9 mouse cellular contexts compared by ENCODE assay signal in genomic region chr2:129066326-129066725, GRCm38 (mm10). TPM values are rescaled to one million over a fixed set of nuclear protein-coding genes. Genes with fewer than 3 reads are reported as not detected.
DNase-seq lines count a peak whose midpoint lies in the region; ATAC-seq lines count a peak whose summit lies in the region.
"Had no signal": no experiment of that assay in that cellular context is flagged by ENCODE, and none has a peak within 500 bp of the region (broad histone marks: within the 10 kb centered on the region; RNA-seq: fewer than 3 reads in every experiment).

No protein-coding gene starts in this region.

- H3K27me3 ChIP-seq in embryonic facial prominence, embryonic 10.5 days (replicated peaks; ENCODE audit: low read depth, poor library complexity, severe bottlenecking): no peaks in the 10 kb centered on the region
- no peaks in the 10 kb centered on the region for H3K27me3 ChIP-seq in intestine, embryonic 16.5 days (replicated peaks; ENCODE audit: control insufficient read depth, insufficient read depth, low read length)
- H3K27me3 ChIP-seq in limb, embryonic 12.5 days: no peaks in the 10 kb centered on the region
- H3K27me3 ChIP-seq in midbrain, embryonic 12.5 days: no peaks in the 10 kb centered on the region

- peak; percentile 80 for ATAC-seq in intestine, embryonic 16.5 days
- peak; percentile 74; the same call in 1 of the 2 replicates for ATAC-seq in limb, embryonic 12.5 days (ENCODE audit: insufficient number of reproducible peaks, insufficient read depth, low FRiP score, low TSS enrichment, low read depth)
- ATAC-seq in midbrain, embryonic 12.5 days (ENCODE audit: low FRiP score, low read depth): peak; percentile 52

- H3K27ac ChIP-seq in embryonic facial prominence, embryonic 10.5 days (replicated peaks): peak overlapping the region; percentile 92
- H3K27ac ChIP-seq in intestine, embryonic 16.5 days (ENCODE audit: low read length): peak overlapping the region; percentile 54
- H3K27ac ChIP-seq in limb, embryonic 12.5 days: peak overlapping the region; percentile 80
- H3K27ac ChIP-seq in midbrain, embryonic 12.5 days (replicated peaks): peak overlapping the region; percentile 72; the same call in 1 of the 2 replicates

- H3K4me1 ChIP-seq in embryonic facial prominence, embryonic 10.5 days: peaks cover 22% of the 10 kb centered on the region
- 0 out of 2 replicates have a peak, but pooled peaks cover 2% of the 10 kb centered on the region for H3K4me1 ChIP-seq in intestine, embryonic 16.5 days (ENCODE audit: control insufficient read depth, insufficient read depth, low read length)
- peaks cover 22% of the 10 kb centered on the region for H3K4me1 ChIP-seq in limb, embryonic 12.5 days (replicated peaks)
- H3K4me1 ChIP-seq in midbrain, embryonic 12.5 days: peaks cover 16% of the 10 kb centered on the region

- peak overlapping the region; percentile 83 for H3K4me2 ChIP-seq in intestine, embryonic 16.5 days (ENCODE audit: low read depth, low read length)
- peak overlapping the region; percentile 73 for H3K4me2 ChIP-seq in limb, embryonic 12.5 days
- peak overlapping the region; percentile 75 for H3K4me2 ChIP-seq in midbrain, embryonic 12.5 days (replicated peaks)

- peak overlapping the region; percentile 92 for H3K4me3 ChIP-seq in embryonic facial prominence, embryonic 10.5 days
- H3K4me3 ChIP-seq in intestine, embryonic 16.5 days (ENCODE audit: low read length): peak overlapping the region; percentile 81
- peak overlapping the region; percentile 84 for H3K4me3 ChIP-seq in limb, embryonic 12.5 days (replicated peaks)
- H3K4me3 ChIP-seq in midbrain, embryonic 12.5 days: peak overlapping the region; percentile 78

- H3K36me3 ChIP-seq in embryonic facial prominence, embryonic 10.5 days (replicated peaks): peaks cover 29% of the 10 kb centered on the region
- no peaks in the 10 kb centered on the region for H3K36me3 ChIP-seq in intestine, embryonic 16.5 days (ENCODE audit: control insufficient read depth, insufficient read depth, low read length)
- H3K36me3 ChIP-seq in limb, embryonic 12.5 days: peaks cover 13% of the 10 kb centered on the region; the same call in 1 of the 2 replicates
- H3K36me3 ChIP-seq in midbrain, embryonic 12.5 days: 0 out of 2 replicates have a peak, but pooled peaks cover 5% of the 10 kb centered on the region
- H3K36me3 ChIP-seq: G1E had no signal

- peak overlapping the region; percentile 79 for H3K9ac ChIP-seq in intestine, embryonic 16.5 days (ENCODE audit: low read depth, low read length)
- peak overlapping the region; percentile 81 for H3K9ac ChIP-seq in limb, embryonic 12.5 days (replicated peaks)
- H3K9ac ChIP-seq in midbrain, embryonic 12.5 days (replicated peaks): peak overlapping the region; percentile 73

- DNase-seq in 3134 (ENCODE audit: extremely low read depth, insufficient read length, low spot score): peak; percentile 76
- DNase-seq in adrenal gland, postnatal 14 days: peak; percentile 80
- peak; percentile 70 for DNase-seq in embryonic facial prominence, embryonic 10.5 days (ENCODE audit: low spot score)
- DNase-seq in heart, adult 11 months: peak; percentile 95
- DNase-seq in spleen, postnatal 36 days (ENCODE audit: low spot score in 2 of 2): peak; percentile 9 to 18

- 1% methylated on average over 20 of the region's 20 CpGs for WGBS in embryonic facial prominence, embryonic 10.5 days
- 0% methylated on average over 20 of the region's 20 CpGs for WGBS in intestine, embryonic 16.5 days
- under 1% methylated on average over 20 of the region's 20 CpGs for WGBS in limb, embryonic 12.5 days
- 1% methylated on average over 20 of the region's 20 CpGs for WGBS in midbrain, embryonic 12.5 days

- no peaks in the 10 kb centered on the region for H3K9me3 ChIP-seq in embryonic facial prominence, embryonic 10.5 days
- H3K9me3 ChIP-seq in intestine, embryonic 16.5 days (ENCODE audit: control insufficient read depth, low read length): no peaks in the 10 kb centered on the region
- no peaks in the 10 kb centered on the region for H3K9me3 ChIP-seq in limb, embryonic 12.5 days
- H3K9me3 ChIP-seq in midbrain, embryonic 12.5 days: no peaks in the 10 kb centered on the region

RNA-seq across cellular contexts. Expression of gene Ttl, which starts 0.6 kb away (rescaled TPM):
- 11.0 and 11.2 TPM in 2 replicates for total RNA-seq in adrenal gland, postnatal 14 days (2021)
- 14.3 and 14.7 TPM in 2 replicates for polyA plus RNA-seq in embryonic facial prominence, embryonic 10.5 days (2016; fragmentation: Nextera tagmentation; extraction: Ambion mirVana)
- polyA plus RNA-seq in intestine, embryonic 16.5 days (2015; fragmentation: Nextera tagmentation; extraction: Ambion mirVana): 8.2 and 9.1 TPM in 2 replicates
- polyA plus RNA-seq in limb, embryonic 12.5 days (2016; fragmentation: Nextera tagmentation; extraction: Ambion mirVana): 18.2 and 20.0 TPM in 2 replicates
- polyA plus RNA-seq in midbrain, embryonic 12.5 days (2016; fragmentation: Nextera tagmentation; extraction: Ambion mirVana): 15.1 and 16.8 TPM in 2 replicates
- polyA plus RNA-seq: G1E had no signal

RNA-seq across cellular contexts. Expression of gene Vinac1, which starts 18.4 kb away (rescaled TPM):
- 0.11 TPM in 2 replicates for total RNA-seq in adrenal gland, postnatal 14 days (2021)
- 0.07 TPM in 1 of 2 replicates, not detected in the other for polyA plus RNA-seq in embryonic facial prominence, embryonic 10.5 days (2016; fragmentation: Nextera tagmentation; extraction: Ambion mirVana)
- polyA plus RNA-seq in intestine, embryonic 16.5 days (2015; fragmentation: Nextera tagmentation; extraction: Ambion mirVana): 0.05 and 0.12 TPM in 2 replicates
- polyA plus RNA-seq in limb, embryonic 12.5 days (2016; fragmentation: Nextera tagmentation; extraction: Ambion mirVana): 0.06 and 0.17 TPM in 2 replicates
- polyA plus RNA-seq in midbrain, embryonic 12.5 days (2016; fragmentation: Nextera tagmentation; extraction: Ambion mirVana): 0.24 and 0.31 TPM in 2 replicates
- polyA plus RNA-seq: G1E had no signal

RNA-seq across cellular contexts. Expression of gene Polr1b, which starts 34.5 kb away (rescaled TPM):
- 15.6 and 19.5 TPM in 2 replicates for total RNA-seq in adrenal gland, postnatal 14 days (2021)
- polyA plus RNA-seq in embryonic facial prominence, embryonic 10.5 days (2016; fragmentation: Nextera tagmentation; extraction: Ambion mirVana): 48.7 and 48.9 TPM in 2 replicates
- 19.6 and 21.8 TPM in 2 replicates for polyA plus RNA-seq in intestine, embryonic 16.5 days (2015; fragmentation: Nextera tagmentation; extraction: Ambion mirVana)
- 33.0 and 36.3 TPM in 2 replicates for polyA plus RNA-seq in limb, embryonic 12.5 days (2016; fragmentation: Nextera tagmentation; extraction: Ambion mirVana)
- 27.2 and 27.3 TPM in 2 replicates for polyA plus RNA-seq in midbrain, embryonic 12.5 days (2016; fragmentation: Nextera tagmentation; extraction: Ambion mirVana)

Comparison
In these comparisons a context has a peak if more than half of its experiments do, and no peak if none do; other contexts are left out.
1. Peak in every context shown above with its lines: DNase-seq, ATAC-seq, H3K4me3 ChIP-seq and H3K27ac ChIP-seq.
2. DNase-seq: peak in every context shown above with its lines; median percentile 95 in heart, adult 11 months; 80 in adrenal gland, postnatal 14 days; 76 in 3134; 70 in embryonic facial prominence, embryonic 10.5 days; 14 in spleen, postnatal 36 days.